Mouse (Mus musculus) MEL (cell line): ENCODE measurements around the gene Ppm1e.

Experiments used
- GATA1 ChIP-seq: IDR thresholded peaks from 2 replicates; pipeline ENCODE4 v1.6.1; 2011; ENCODE audit warnings: low read depth, low read length, improper control_type of control experiment
- TAL1 ChIP-seq: IDR thresholded peaks from 2 replicates; pipeline ENCODE4 v1.6.1; 2012; ENCODE audit warnings: mild to moderate bottlenecking, inconsistent platforms, low read length, moderate library complexity, mixed read lengths

DNA sequence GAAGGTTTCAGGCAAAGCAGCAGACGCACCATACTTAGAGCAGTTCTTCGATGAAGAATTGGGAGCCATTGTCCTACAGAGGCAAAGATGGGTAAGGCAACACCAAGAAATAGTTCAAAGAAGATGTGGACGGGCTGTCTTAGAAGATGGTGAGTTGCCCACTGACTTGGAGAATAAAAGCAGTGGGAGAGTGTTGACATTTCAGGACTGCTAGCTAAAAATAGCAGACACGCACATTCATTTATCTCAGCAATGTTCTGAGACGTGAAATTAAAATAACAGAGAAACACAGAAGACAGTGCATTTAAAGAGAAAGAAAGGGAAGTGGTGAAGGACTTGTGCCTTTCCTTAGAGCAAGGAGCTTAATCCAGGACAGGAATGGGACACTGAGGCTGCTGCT is 59.8 kb downstream of the Ppm1e start:
- no peak for TF ChIP-seq TAL1
- no peak for TF ChIP-seq GATA1
